Mouse (Mus musculus): ENCODE data around the gene Lamb1. TPM values are rescaled to one million over a fixed set of nuclear protein-coding genes. Genes with fewer than 3 reads are reported as not detected.

The Lamb1 gene
- polyA plus RNA-seq, 1 experiment from 2014 or later, result 80.8 TPM

DNA sequence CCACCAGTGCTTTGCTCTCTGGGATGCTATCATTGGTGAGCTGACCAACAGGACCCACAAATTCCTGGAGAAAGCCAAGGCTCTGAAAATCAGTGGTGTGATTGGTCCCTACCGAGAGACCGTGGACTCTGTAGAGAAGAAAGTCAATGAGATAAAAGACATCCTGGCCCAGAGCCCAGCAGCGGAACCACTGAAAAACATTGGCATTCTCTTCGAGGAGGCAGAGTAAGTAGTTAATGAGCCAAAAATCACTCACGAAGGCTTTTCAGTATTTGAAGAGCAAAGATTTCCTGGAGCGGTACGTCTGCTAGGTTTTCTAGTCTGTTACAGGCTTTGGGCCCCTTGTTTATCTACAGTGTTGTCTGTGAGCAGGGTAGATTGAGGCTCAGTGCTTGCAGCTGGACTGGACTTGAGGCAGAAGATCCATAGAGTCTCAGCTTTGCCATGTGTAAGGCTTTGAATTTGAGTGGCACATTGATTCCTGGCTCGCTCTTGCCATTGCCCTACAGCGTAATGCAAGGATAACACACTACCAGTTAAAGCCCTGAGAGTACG lies 53.5 kb downstream of the Lamb1 start:
- Histone ChIP-seq H3K36me3 (peaks cover 80% of the 10 kb centered on the region), H3K4me3 (no peak overlapping the region), H3K27me3 (no peaks in the 10 kb centered on the region), H3K27ac (no peak overlapping the region), H3K4me1 (peaks cover 13% of the 10 kb centered on the region), H3K9me3 (peaks cover 7% of the 10 kb centered on the region; the same call in 1 of the 2 replicates), H3K4me2 (replicated peaks) (no peak overlapping the region), H3K9ac (no peak overlapping the region)
- no peak for ATAC-seq (ENCODE audit: insufficient number of reproducible peaks, insufficient read depth, low FRiP score, low TSS enrichment)
- 96% methylated on average over 10 of the region's 10 CpGs for WGBS

- Histone ChIP-seq H3K36me3 (peaks cover 82% of the 10 kb centered on the region), H3K9me3 (no peaks in the 10 kb centered on the region), H3K4me3 (no peak overlapping the region), H3K4me1 (peaks cover 13% of the 10 kb centered on the region), H3K27ac (peak overlapping the region; percentile 77), H3K9ac (no peak overlapping the region), H3K4me2 (replicated peaks) (0 out of 2 replicates have a peak overlapping the region, but pooled peaks have one; percentile 11), H3K27me3 (no peaks in the 10 kb centered on the region)
- 31% methylated on average over 13 of the region's 13 CpGs for WGBS
- peak; percentile 67; the same call in 1 of the 2 replicates for ATAC-seq (ENCODE audit: insufficient number of reproducible peaks, insufficient read depth, low FRiP score, low TSS enrichment)
These were observed 55.8 kb downstream of the Lamb1 start for GRCm38 (mm10) chr12:31320817-31321216.

- H3K9ac ChIP-seq, result no peak overlapping the region
- no peak overlapping the region for H3K4me2 ChIP-seq (replicated peaks)
- H3K4me1 ChIP-seq, result peaks cover 13% of the 10 kb centered on the region
- ATAC-seq (ENCODE audit: insufficient number of reproducible peaks, insufficient read depth, low FRiP score, low TSS enrichment), result no peak
- peak overlapping the region; percentile 58; the same call in 1 of the 2 replicates for H3K27ac ChIP-seq
- no peaks in the 10 kb centered on the region for H3K9me3 ChIP-seq
- 41% methylated on average over 1 of the region's 1 CpGs for WGBS
- no peak overlapping the region for H3K4me3 ChIP-seq
- no peaks in the 10 kb centered on the region for H3K27me3 ChIP-seq
- H3K36me3 ChIP-seq, result peaks cover 79% of the 10 kb centered on the region
These were observed 56.5 kb downstream of the Lamb1 start for GRCm38 (mm10) chr12:31321532-31321931.

- Histone ChIP-seq H3K9ac (no peak overlapping the region), H3K36me3 (peaks cover 80% of the 10 kb centered on the region), H3K4me2 (replicated peaks) (no peak overlapping the region), H3K9me3 (no peaks in the 10 kb centered on the region), H3K27me3 (no peaks in the 10 kb centered on the region), H3K4me1 (peaks cover 13% of the 10 kb centered on the region), H3K27ac (no peak overlapping the region), H3K4me3 (no peak overlapping the region)
- WGBS, result 92% methylated on average over 9 of the region's 9 CpGs
- no peak for ATAC-seq (ENCODE audit: insufficient number of reproducible peaks, insufficient read depth, low FRiP score, low TSS enrichment)
These were observed 58.2 kb downstream of the Lamb1 start for GRCm38 (mm10) chr12:31323136-31323695.

- no peak for ATAC-seq (ENCODE audit: insufficient number of reproducible peaks, insufficient read depth, low FRiP score, low TSS enrichment)
- no peak overlapping the region for H3K4me3 ChIP-seq
These were observed 62.1 kb downstream of the Lamb1 start for GRCm38 (mm10) chr12:31327139-31327538.

DNA sequence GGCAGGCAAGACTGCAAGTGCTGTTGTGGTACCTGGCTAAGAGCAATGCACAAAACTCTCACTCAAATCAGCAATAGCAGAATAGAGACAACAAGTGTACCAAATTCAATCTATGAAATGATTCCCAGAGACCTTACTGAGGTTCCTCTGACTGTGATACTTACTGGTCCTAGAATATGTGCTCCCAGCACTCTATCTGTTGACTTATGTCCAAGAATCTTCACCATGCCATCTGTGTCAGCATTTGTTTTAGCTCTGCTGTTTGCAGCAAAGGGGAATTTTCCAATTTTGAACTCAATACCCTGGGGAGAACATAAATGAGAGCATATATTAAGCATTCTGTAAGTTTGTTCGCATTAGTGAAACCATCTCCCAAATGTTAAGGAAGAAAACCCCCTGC lies 68.2 kb downstream of the Lamb1 start:
- no peak for ATAC-seq (ENCODE audit: insufficient number of reproducible peaks, insufficient read depth, low FRiP score, low TSS enrichment)
- no peak overlapping the region for H3K27ac ChIP-seq
- no peaks in the 10 kb centered on the region for H3K4me1 ChIP-seq
- H3K9me3 ChIP-seq, result no peaks in the 10 kb centered on the region
- no peaks in the 10 kb centered on the region for H3K27me3 ChIP-seq
- no peak overlapping the region for H3K4me3 ChIP-seq
- H3K9ac ChIP-seq, result no peak overlapping the region
- no peak overlapping the region for H3K4me2 ChIP-seq (replicated peaks)
- 92% methylated on average over 1 of the region's 1 CpGs for WGBS
- peaks cover 67% of the 10 kb centered on the region for H3K36me3 ChIP-seq

More at GRCm38 (mm10) chr12:31327139-31327538, 62.1 kb downstream of the Lamb1 start:
- no peaks in the 10 kb centered on the region for H3K9me3 ChIP-seq
- no peak overlapping the region for H3K27ac ChIP-seq
- no peaks in the 10 kb centered on the region for H3K27me3 ChIP-seq
- H3K9ac ChIP-seq, result no peak overlapping the region
- no peaks in the 10 kb centered on the region; the same call in 1 of the 2 replicates for H3K4me1 ChIP-seq
- 92% methylated on average over 9 of the region's 9 CpGs for WGBS
- H3K4me2 ChIP-seq (replicated peaks), result no peak overlapping the region
- H3K36me3 ChIP-seq, result peaks cover 73% of the 10 kb centered on the region

GRCm38 (mm10) chr12:31350191-31350943 lies 85.3 kb downstream of the Lamb1 start:
- H3K4me2 ChIP-seq (replicated peaks), result peak overlapping the region; percentile 91

GRCm38 (mm10) chr12:31350944-31351928 lies 86.2 kb downstream of the Lamb1 start, which contains the start of gene Dld:
Dld (minus strand) TSS chr12:31351453.
- H3K4me2 ChIP-seq (replicated peaks), result peak within 1 kb of the TSS; percentile 91
- H3K9ac ChIP-seq, result peak within 1 kb of the TSS; percentile 95
- H3K36me3 ChIP-seq, result peaks cover 11% of the 10 kb centered on the region
- no peaks in the 10 kb centered on the region for H3K27me3 ChIP-seq
- H3K4me1 ChIP-seq, result peaks cover 9% of the 10 kb centered on the region
- peak within 1 kb of the TSS; percentile 86 for H3K27ac ChIP-seq
- H3K9me3 ChIP-seq, result no peaks in the 10 kb centered on the region
- ATAC-seq (ENCODE audit: insufficient number of reproducible peaks, insufficient read depth, low FRiP score, low TSS enrichment), result peak; percentile 97
- peak within 1 kb of the TSS; percentile 96 for H3K4me3 ChIP-seq
- 5% methylated on average over 66 of the region's 66 CpGs for WGBS

More at GRCm38 (mm10) chr12:31350191-31350943, 85.3 kb downstream of the Lamb1 start:
- ATAC-seq (ENCODE audit: insufficient number of reproducible peaks, insufficient read depth, low FRiP score, low TSS enrichment), result no peak
- Histone ChIP-seq H3K4me3 (peak overlapping the region; percentile 96), H3K4me1 (peaks cover 9% of the 10 kb centered on the region), H3K9ac (peak overlapping the region; percentile 95), H3K36me3 (peaks cover 11% of the 10 kb centered on the region), H3K27ac (0 out of 2 replicates have a peak overlapping the region, but pooled peaks have one; percentile 86), H3K9me3 (no peaks in the 10 kb centered on the region), H3K27me3 (no peaks in the 10 kb centered on the region)
- 27% methylated on average over 15 of the region's 15 CpGs for WGBS

DNA sequence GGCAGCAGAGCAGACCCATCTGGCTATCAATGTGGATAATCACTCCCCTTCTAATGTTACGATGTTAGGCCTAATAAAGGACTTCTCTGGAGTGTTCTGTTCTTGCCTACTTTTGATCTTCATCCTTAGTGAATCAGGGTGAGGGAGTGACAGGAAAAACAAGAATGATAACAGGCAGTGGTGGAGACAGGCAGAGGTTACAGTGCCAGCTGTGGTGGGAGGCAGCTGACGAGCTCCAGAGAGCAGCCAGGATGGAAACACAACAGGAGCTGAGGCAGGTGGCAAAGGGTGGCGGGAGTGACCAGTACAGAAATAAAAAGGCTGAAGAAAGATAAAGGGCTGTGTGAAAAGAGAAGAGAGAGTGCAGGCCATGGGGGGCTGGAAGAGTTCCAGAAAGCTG lies 101.4 kb downstream of the Lamb1 start:
- no peaks in the 10 kb centered on the region for H3K27me3 ChIP-seq
- no peaks in the 10 kb centered on the region for H3K9me3 ChIP-seq
- H3K9ac ChIP-seq, result no peak overlapping the region
- 61% methylated on average over 3 of the region's 3 CpGs for WGBS
- H3K4me3 ChIP-seq, result no peak overlapping the region
- ATAC-seq (ENCODE audit: insufficient number of reproducible peaks, insufficient read depth, low FRiP score, low TSS enrichment), result no peak
- no peak overlapping the region for H3K27ac ChIP-seq
- H3K4me2 ChIP-seq (replicated peaks), result no peak overlapping the region
- no peaks in the 10 kb centered on the region for H3K4me1 ChIP-seq
- H3K36me3 ChIP-seq, result no peaks in the 10 kb centered on the region

- Histone ChIP-seq H3K9me3 (no peaks in the 10 kb centered on the region), H3K36me3 (no peaks in the 10 kb centered on the region), H3K9ac (no peak overlapping the region), H3K4me3 (no peak overlapping the region), H3K27me3 (no peaks in the 10 kb centered on the region), H3K27ac (no peak overlapping the region), H3K4me1 (no peaks in the 10 kb centered on the region), H3K4me2 (replicated peaks) (no peak overlapping the region)
- no peak for ATAC-seq (ENCODE audit: insufficient number of reproducible peaks, insufficient read depth, low FRiP score, low TSS enrichment)
- 80% methylated on average over 5 of the region's 5 CpGs for WGBS
These were observed 102.7 kb downstream of the Lamb1 start for GRCm38 (mm10) chr12:31367721-31368120.

- no peak overlapping the region for H3K4me3 ChIP-seq
- no peaks in the 10 kb centered on the region for H3K9me3 ChIP-seq
- no peak overlapping the region for H3K9ac ChIP-seq
- no peaks in the 10 kb centered on the region for H3K4me1 ChIP-seq
- WGBS, result 73% methylated on average over 1 of the region's 1 CpGs
- no peak overlapping the region for H3K4me2 ChIP-seq (replicated peaks)
- H3K27ac ChIP-seq, result no peak overlapping the region
- ATAC-seq (ENCODE audit: insufficient number of reproducible peaks, insufficient read depth, low FRiP score, low TSS enrichment), result no peak
- no peaks in the 10 kb centered on the region for H3K36me3 ChIP-seq
- H3K27me3 ChIP-seq, result no peaks in the 10 kb centered on the region
These were observed 104.1 kb downstream of the Lamb1 start for GRCm38 (mm10) chr12:31369118-31369517.

Data from embryonic facial prominence, embryonic 12.5 days (tissue).